Mouse (Mus musculus) ZHBTc4 (cell line): ENCODE measurements around the gene Marveld1.

Source experiments
- DNase-seq: peaks from one replicate; pipeline ENCODE4 v3.0.0-alpha.2; 2011; ENCODE audit warnings: low read depth, low spot score

Marveld1 gene

GRCm38 (mm10) chr19:42139724-42140517 lies 7.3 kb upstream of the Marveld1 start:
- no peak for DNase-seq

- DNase-seq, result peak; percentile 91
Measured at GRCm38 (mm10) chr19:42141998-42142397, 5.2 kb upstream of the Marveld1 start.

GRCm38 (mm10) chr19:42142757-42143156 lies 4.4 kb upstream of the Marveld1 start:
- peak; percentile 70 for DNase-seq

GRCm38 (mm10) chr19:42144067-42144466 lies 3.1 kb upstream of the Marveld1 start:
- no peak for DNase-seq

GRCm38 (mm10) chr19:42144541-42145167 lies 2.5 kb upstream of the Marveld1 start:
- peak; percentile 91 for DNase-seq

- no peak for DNase-seq
Measured at GRCm38 (mm10) chr19:42145210-42145609, 2.0 kb upstream of the Marveld1 start.

GRCm38 (mm10) chr19:42145731-42146130 lies 1.5 kb upstream of the Marveld1 start:
- DNase-seq, result no peak

- no peak for DNase-seq
Measured at GRCm38 (mm10) chr19:42146276-42147010, 757 bp upstream of the Marveld1 start.

- peak; percentile 66 for DNase-seq
Measured at GRCm38 (mm10) chr19:42147769-42148568, 769 bp downstream of the Marveld1 start.

- peak; percentile 46 for DNase-seq
Measured at GRCm38 (mm10) chr19:42148569-42148860, 1.3 kb downstream of the Marveld1 start.

GRCm38 (mm10) chr19:42151990-42152389 lies 4.8 kb downstream of the Marveld1 start:
- peak; percentile 92 for DNase-seq

GRCm38 (mm10) chr19:42157493-42158237 lies 10.5 kb downstream of the Marveld1 start:
- DNase-seq, result no peak

- no peak for DNase-seq
Measured at GRCm38 (mm10) chr19:42158246-42159017, 11.2 kb downstream of the Marveld1 start.

- no peak for DNase-seq
Measured at GRCm38 (mm10) chr19:42163764-42164163, 16.6 kb downstream of the Marveld1 start, which contains the start of gene Zfyve27. TSS of gene Zfyve27 (plus strand) at chr19:42163951.

- no peak for DNase-seq
Measured at GRCm38 (mm10) chr19:42164188-42164587, 17.0 kb downstream of the Marveld1 start.

GRCm38 (mm10) chr19:42166130-42166529 lies 18.9 kb downstream of the Marveld1 start:
- peak; percentile 87 for DNase-seq

GRCm38 (mm10) chr19:42166766-42167165 lies 19.6 kb downstream of the Marveld1 start:
- DNase-seq, result no peak

GRCm38 (mm10) chr19:42167489-42167888 lies 20.3 kb downstream of the Marveld1 start:
- no peak for DNase-seq

GRCm38 (mm10) chr19:42169322-42169975 lies 22.2 kb downstream of the Marveld1 start:
- DNase-seq, result no peak
